Mouse (Mus musculus) 3T3-L1 (cell line): ENCODE measurements around the gene Ube2q2.
"Not testable (repeated sequence)": the region's sequence is repeated elsewhere in the genome, so short reads cannot be mapped to it uniquely, and the experiment has no call there.

Experiments used
- DNase-seq: peaks from one replicate; pipeline ENCODE4 v3.0.0-alpha.2; 2015; ENCODE audit warnings: low read depth, low spot score

Gene Ube2q2

DNA sequence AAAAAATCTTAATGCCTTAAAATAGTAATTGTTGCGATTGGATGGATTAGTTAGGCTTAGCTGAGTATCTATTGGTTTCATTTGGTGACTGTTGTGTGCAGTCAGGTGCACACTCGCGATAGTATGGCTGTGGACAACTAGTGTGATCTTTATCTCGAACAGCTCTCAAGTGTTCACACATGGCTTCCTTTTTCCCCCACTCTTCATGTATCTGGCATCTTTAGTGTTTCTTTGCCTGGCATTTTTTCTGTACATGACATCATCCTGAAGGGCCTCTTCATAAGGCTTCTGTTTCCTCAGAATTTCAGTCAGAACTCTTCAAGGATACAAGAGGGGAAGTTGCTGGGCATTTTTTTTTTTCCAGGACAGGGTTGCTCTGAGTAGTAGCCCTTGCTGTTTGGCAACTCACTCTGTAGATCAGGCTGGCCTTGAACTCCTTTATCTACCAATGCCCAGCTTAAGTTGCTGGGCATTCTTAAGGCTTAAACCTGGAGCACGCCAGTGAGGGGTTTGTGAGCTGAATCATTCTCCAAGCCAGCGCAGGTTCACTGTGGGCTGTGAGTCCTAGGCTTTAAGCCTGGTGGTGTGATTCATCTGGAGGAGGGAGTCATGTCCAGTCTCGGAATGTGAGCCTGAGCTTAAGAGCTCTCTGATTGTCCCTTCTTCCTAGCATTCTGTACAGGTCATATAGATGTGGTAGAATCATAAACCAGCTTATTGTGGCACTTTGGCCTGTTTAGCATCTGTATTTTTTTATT lies 22.2 kb downstream of the Ube2q2 start:
- DNase-seq, result peak; percentile 72

DNA sequence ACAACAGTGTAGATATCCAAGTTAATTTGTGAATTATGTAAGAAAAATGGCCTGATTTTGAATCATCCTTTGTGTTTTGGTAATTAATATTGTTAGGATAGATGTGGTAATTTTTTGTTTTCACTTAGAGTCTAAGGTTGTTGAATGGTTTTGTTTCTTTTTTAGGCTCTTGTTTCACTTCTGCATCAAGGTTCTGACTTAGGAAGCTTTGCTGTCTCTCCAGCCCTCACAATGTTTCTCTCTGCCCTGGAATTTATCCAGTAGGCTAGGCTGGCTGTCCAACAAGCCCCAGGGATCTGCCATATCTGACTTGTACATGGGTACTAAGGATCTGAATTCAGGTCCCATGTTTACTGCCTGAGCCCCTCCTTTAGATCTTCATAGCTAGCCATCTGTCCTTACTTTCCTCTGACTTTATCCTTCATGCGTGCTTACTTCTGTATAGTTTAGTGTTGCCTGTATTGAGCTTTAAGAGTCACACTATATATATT lies 23.6 kb downstream of the Ube2q2 start:
- DNase-seq, result no peak

DNA sequence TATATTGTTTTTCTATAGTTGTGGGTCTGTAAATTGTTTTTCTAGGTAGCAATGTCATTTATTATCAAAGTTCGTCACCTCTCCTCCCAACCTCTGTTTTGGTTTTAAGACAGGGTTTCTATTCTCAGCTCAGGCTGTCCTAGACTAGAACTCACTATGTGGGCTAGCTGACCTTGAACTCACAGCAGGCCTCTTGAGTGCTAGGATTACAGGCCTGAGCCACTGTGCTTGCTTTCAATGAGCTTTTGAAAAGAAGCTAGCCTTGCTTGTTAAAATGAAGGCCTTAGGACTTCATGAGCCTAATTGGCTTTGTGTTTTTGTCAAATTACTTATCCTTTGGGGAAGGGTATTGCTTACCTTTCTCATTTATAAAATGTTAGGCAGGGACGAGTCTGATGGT lies 25.6 kb downstream of the Ube2q2 start:
- no peak for DNase-seq

DNA sequence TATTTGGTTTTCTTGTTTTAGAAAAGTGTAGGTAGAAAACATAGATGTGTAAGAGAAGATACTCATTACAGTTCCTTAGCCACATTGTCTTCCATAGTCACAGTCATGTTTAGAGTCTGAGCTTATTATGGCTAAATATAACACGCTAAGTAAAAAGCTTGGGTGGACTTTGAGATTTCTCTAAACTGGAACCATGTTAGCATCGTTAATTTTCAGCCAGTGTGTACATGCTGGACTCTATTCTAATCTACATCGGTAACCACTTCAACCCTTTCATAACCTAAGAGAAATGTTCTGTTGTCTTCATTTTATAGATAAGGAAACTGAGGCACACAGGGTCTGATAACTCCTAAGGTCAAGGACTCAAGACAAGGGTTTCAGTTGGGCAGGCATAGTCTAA lies 47.2 kb downstream of the Ube2q2 start:
- DNase-seq, result no peak

DNA sequence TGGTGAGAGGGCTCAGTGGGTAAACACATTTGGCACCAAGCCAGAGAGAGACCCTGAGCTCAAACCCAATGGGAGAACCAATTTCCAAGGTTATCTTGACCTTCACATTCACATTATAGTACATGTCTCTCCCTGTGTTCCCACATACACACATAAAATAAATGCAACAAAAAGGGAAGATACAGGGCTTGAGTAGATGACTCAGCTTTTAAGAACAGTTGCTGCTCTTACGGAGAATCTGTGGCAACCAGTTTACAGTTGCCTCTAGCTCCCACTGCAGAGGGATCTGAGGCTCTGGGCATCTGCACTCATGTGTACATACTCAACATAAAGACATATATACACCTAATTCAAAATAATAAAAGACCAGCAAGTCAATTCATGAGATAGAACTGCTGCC lies 49.6 kb downstream of the Ube2q2 start:
- no peak for DNase-seq

DNA sequence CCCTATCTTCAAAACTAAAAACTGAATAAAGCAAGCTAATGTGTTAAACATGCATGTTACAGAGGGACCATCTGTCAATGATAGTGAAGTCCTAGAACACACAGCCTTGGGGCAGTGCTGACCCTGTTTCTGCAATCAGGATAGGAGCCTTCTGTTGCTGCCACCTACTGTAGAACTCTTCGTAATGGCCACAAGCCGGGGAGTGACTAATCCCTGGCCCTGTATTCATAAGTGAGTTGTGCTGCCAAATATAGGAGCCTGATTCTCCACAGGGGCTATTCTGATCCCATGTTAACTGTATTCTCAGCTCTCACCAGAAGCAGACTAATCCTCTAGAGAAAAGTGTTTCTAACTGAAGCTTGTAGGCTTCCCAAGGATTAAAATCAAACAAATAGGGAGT lies 50.7 kb downstream of the Ube2q2 start:
- peak; percentile 48 for DNase-seq

DNA sequence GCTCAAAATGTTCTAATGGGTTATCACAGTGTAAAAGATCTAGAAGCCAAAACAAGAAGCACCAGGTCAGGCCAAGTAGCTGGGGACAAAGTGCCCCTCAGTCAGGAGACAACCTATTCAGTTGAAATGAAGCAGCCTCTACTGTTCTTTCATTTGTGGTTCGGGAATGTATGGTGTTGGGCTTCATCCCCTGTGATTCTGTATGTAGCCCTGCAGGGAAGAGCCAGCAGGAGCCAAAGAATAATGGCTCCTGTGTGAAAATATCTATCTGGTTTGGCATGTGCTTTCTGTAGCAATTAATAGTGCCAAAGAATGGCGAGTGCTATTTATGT lies 59.8 kb downstream of the Ube2q2 start:
- DNase-seq, result no peak

DNA sequence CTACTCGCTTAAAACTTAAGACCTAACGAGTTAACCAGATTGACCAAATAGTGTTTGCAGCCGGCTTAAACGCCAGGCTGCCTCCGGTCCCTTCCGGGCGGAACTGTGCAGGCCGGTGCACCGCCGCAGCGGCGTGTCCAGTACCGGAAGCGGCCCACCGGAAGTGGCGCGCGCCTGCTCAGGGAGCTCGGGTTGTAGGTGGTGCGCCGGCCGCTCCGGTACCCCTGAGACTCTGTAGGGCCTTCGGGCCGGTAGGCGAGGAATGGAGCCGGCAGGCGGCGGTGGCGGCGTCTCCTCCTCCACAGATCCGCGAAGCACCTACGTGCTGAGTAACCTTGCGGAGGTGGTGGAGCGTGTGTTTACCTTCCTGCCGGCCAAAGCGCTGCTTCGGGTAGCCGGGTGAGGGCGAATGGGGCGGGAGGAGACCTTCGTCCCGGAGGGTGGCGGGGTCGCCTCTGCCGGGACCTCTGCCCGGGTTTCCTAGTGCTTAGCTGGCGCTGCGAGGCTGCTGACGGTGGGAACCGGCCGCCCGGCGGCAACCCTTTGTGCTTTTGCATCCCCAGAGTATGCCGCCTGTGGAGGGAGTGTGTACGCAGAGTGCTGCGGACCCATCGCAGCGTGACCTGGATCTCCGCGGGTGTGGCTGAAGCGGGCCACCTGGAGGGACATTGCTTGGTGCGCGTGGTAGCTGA lies 60.3 kb downstream of the Ube2q2 start, which contains the start of gene Fbxo22:
TSS of gene Fbxo22 (plus strand) at position 136 of the 692 bp plus-strand sequence.
- peak; percentile 84 for DNase-seq

DNA sequence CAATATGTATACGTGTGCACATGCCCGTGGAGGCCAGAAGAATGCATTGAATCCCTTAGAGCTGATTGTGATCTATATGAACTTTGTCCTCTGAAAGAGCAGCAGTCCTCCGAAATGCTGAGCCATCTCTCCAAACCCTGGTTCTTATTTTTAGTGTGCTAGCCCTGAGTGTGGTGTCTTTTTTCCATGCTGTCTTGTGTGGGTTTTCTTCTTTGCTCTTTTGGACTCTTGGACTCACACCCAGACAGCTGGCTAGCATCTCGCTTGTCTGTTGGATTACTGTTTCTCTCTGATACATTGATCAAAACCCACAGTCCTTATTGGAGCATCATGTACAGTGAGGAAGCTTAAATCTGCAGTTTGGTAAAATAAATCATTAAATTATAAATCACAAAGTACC lies 63.0 kb downstream of the Ube2q2 start:
- DNase-seq, result no peak

DNA sequence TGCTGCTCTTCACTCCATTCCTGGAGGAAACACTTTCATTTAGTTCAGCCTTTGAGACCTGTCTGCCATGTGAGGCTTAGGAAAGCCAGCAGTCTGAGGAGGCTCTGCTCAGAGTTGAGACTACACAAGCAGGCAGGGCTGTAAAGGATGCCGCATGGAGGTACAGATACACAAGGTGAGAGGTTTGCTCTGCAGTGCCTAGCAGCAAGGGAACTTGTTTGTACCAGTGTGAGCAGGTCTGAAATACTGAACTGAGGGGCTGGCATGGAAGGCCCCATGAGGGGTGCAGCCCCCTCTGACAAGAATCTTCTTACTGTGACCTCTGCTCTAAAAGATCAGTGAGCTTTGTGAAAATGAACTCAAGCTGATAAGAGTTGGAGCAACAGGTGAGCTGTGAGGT lies 64.7 kb downstream of the Ube2q2 start:
- DNase-seq, result no peak

DNA sequence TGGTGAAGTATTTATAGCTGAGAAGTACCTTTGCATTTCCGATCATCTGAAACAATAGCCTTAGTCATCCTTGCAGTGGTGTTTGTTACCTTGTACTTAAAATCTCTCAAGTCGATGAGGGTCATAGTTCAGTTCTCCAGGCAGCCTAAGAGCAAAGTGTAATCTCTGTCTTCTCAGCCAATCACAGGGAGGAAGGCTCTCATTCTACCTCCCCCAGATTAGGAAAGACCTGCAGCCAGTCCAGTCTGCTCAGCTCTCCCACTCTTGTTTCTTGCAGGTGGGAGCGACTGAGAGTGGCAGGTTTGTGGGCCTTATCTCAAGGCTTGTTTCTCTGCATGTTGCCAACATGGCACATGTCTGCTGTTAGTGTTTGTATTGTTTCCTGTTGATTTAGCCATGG lies 66.4 kb downstream of the Ube2q2 start:
- DNase-seq, result no peak

DNA sequence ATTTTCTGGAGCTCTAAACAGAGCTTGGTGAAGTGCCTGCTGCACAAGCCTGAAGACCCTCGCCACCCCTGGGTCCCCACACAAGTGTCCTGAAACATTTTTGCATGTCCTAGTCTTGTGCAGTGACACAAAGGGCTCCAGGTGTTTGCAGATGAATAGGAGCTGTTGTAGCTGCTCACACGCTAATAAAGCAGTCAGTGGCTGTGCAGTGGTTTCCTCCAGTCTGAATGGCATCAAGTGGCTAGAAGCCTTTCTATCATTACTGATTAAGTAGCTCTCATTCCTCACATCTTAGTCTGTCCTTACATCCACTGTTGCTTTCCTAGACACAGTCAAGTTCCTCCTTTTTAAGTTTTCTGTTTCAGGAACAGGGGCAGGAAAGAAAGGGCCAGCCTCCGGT lies 67.0 kb downstream of the Ube2q2 start:
- DNase-seq, result no peak

DNA sequence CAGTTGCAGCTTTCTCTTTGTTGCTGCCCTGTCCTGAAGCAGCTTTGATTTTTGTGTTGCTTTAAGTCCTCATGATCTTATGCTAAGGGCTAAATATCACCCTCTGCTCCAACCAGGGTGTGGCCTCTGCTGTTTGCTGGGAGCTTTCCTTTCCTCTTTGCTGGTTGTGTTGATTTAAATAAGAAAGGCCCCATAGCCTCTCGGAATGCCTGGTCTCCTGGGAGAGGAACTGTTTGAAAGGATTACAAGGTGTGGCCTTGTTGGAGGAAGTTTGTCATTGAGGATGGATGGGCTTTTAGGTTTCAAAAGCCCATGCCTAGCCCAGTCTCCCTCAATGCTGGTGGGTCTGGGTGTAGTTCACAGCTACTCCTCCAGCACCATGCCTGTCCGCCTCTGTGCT lies 67.4 kb downstream of the Ube2q2 start:
- DNase-seq, result no peak

DNA sequence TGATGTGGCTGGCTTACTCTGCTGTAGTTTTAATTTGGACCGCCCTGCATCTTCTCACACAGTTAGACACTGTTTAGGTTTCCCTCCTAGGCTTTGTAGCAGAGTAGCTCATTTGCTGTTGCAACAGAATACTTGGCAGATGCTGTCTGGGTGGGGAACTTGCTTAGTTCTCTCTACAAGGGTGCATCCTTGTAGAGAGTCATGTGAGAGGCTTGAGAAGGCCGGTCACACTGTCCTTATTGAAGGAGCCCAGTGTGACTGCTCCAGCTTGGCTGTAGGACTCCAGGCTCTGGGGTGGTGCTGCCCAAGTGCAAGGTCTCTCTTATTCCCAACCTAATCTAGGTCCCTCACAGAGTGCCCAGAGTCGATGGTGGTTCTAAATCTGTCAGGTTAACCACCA lies 68.7 kb downstream of the Ube2q2 start:
- no peak for DNase-seq

DNA sequence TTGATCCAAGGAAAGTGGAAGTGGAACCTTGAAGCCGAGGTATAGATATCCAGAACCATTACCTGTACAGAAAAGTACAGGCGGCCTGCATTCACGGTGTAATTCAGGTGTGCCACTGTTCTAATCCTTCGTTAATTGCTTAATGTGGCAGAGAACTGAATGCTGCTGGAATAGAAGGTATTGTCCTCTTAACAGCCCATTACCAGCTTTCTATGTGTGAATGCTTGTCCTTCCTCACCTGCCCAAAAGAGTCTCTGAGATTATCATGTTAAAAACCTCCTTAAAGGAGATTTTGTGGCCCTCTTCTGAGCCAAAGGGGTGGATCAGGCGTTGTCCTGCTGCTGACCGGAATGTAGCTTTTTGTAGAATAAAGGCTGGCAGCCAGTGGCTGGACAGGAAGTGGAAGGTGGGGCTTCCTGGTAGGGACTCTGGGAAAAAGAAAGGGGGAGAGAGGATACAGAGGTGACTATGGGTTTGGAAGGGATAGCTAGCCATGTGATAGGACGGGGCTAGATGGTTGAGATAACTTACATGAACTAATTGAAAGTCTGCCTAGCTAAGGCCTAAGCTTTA lies 76.6 kb downstream of the Ube2q2 start:
- peak; percentile 19 for DNase-seq

DNA sequence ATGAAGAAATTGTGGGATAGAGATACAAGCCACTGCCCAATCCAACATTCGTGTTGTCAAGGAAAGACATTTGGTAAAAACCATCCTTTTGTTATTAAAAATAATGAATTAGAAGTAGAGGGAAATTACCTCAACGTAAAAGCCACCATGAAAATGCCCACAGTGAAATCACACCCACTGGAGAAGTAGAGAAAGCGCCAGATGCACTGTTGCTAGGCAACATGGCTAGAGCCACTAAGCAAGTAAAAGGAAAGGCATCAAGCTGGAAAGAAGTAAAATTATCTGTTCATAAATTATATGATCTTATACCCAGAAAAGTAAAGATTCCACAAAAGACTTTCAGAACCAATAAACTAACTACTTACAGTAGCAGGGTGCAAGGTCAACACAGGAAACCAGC lies 77.6 kb downstream of the Ube2q2 start:
- DNase-seq, result no peak

DNA sequence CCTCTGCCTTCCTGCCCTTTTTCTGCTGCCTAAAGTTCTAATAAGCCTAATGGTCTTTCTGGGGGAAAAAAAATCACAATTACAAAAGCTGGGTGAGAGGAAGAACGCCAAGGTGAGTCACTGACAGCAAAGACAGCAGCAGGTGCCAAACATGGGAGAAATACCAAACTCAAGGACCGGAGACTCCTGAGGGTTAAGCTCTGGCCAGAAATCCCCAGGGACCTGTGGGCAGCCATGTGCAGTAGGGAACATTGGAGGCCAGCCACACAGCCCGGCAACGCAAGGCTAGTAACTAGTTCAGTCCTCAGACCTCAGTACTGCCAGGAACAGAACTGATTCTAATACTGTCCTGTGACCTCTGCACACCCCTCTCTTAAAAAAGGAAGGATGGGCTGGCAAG lies 79.5 kb downstream of the Ube2q2 start:
- DNase-seq, result peak; percentile 60

DNA sequence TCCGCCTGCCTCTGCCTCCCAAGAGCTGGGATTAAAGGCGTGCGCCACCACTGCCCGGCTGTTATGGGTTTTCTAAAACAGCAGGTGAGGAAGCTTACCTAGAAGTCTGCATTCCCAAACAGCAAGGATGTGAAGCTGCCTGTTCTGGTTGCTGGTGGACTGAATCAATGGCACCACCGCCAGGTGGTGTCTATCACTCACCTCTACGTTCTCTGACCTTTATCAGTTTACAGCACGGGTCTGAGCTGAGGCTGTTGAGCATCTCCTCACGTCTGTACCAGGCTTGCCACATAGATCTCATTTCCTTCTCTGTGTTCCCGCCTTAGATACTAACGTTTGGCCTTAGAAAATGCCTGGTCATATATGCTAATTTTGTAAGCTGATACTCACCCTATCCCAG lies 80.4 kb downstream of the Ube2q2 start:
- no peak for DNase-seq

DNA sequence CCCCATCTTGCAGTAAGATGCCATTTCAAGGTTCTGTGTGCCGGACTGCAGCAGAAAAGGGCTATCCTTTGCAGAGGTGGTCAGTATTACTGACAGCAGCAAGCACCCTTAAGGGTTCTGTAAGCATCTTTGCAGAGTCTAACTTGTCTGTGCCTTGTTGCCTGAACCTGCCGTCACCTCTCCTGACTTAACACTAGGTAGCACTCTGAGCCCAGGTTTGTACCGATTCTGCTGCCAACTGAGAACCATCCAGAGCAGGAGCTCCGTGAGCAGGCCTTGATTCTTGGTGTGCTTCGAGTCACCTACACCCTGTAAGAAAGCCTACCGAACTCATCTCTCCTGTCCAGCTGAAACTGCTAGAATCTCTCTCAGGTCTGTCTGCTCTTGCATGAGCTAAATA lies 82.9 kb downstream of the Ube2q2 start:
- DNase-seq, result no peak

DNA sequence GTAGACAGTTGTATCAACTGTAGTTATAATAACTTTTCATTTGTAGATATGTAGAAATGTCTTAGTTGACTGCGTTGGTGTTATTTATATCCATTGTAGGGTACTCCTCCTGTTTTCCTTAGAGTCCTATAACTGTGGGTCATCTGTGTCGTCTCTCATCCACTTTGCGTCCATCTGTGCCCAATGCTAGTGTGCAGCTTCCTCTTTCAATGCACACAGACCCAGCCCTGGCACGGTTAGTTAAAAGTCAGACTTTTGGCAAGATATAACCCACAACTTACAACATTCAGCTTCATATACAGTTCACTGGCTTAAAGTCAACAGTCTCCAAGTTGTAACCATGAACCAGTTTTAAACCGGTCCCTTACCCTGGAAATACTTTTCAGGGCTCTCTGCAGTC lies 83.5 kb downstream of the Ube2q2 start:
- DNase-seq, result no peak

DNA sequence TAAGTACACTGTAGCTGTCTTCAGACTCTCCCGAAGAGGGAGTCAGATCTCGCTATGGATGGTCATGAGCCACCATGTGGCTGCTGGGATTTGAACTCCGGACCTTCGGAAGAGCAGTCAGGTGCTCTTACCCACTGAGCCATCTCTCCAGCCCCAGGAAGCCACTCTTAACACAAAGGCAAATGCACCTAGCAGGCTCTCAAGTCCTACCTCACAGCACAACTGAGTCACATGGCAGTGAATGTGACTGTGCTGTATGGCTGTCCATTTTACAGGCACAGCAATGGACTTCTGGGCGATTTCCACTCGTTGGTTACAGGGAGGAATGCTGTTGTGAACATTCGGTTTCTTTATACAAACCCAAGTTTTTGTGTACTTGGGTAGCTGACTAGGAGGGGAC lies 83.9 kb downstream of the Ube2q2 start:
- DNase-seq, result no peak

DNA sequence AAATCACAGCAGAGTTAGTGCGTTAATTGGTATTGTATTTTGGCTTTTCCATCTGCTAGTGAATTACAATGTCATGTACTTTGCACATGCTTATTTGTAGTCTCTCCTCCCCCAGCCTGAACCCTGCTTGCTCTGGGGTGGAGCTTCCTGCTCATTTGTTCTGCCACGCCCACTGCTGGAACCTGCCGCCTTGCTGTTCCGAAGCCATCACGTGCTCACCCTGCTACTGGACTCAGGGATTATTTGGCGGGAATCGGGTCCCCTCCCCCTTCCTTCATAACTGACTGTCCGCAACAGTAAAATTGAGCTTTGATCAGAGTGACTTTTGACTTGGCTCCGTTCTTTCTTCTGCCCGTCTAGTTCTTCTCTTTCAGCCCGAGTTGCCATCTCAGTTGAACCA lies 84.4 kb downstream of the Ube2q2 start:
- not testable (repeated sequence) for DNase-seq
